Mouse (Mus musculus): ENCODE measurements around the gene Rhov. TPM values are rescaled to one million over a fixed set of nuclear protein-coding genes. Genes with fewer than 3 reads are reported as not detected.

Rhov gene
- polyA plus RNA-seq, 2 experiments, result 6.8 to 15.1 TPM

DNA sequence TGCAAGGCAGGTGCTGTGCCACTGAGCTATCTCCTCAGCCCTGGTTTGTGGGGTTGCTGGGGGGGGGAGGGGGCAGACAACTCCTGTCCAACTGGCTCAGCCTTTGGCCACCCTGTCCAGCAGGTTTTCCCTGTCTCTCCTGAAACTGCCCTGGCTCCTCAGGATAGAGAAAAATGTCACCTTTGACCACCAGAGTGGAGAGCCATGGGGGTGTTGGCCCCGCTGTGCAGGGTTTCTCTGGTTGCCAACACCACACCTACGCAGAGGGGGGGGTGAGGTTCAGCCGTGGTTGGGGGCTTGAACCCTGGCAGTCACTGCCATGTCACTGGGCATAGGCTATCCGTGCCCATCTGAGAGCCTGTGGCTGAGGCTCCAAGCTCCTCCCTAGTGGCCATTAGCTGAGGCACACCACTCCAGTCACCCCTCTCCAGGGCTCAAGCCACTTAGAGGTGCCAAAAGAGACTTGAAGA, 21.4 kb downstream of the Rhov start:
- no peaks in the 10 kb centered on the region for H3K27me3 ChIP-seq (ENCODE audit: control insufficient read depth, insufficient read depth, low read length)
- no peaks in the 10 kb centered on the region for H3K36me3 ChIP-seq (ENCODE audit: control insufficient read depth, insufficient read depth, low read length)
- TF ChIP-seq POLR2A (IDR thresholded peaks at IDR 0.05; ENCODE audit: borderline replicate concordance, extremely low read depth, insufficient read depth, insufficient read length), result no peak
- H3K27ac ChIP-seq (replicated peaks; ENCODE audit: low read depth, low read length), result no peak overlapping the region
- ATAC-seq (ENCODE audit: low FRiP score, low read depth) (no peak), DNase-seq (ENCODE audit: low spot score) (no peak)
- H3K4me2 ChIP-seq (replicated peaks; ENCODE audit: low read depth, low read length, severe bottlenecking), result no peak overlapping the region
- H3K9ac ChIP-seq (ENCODE audit: low read depth, low read length, severe bottlenecking), result no peak overlapping the region
- no peak overlapping the region for H3K4me3 ChIP-seq (replicated peaks; ENCODE audit: low read length)
- no peaks in the 10 kb centered on the region for H3K9me3 ChIP-seq (ENCODE audit: control insufficient read depth, low read length)
- WGBS, result 73% methylated on average over 4 of the region's 4 CpGs
- no peaks in the 10 kb centered on the region for H3K4me1 ChIP-seq (ENCODE audit: control insufficient read depth, insufficient read depth, low read length)

DNA sequence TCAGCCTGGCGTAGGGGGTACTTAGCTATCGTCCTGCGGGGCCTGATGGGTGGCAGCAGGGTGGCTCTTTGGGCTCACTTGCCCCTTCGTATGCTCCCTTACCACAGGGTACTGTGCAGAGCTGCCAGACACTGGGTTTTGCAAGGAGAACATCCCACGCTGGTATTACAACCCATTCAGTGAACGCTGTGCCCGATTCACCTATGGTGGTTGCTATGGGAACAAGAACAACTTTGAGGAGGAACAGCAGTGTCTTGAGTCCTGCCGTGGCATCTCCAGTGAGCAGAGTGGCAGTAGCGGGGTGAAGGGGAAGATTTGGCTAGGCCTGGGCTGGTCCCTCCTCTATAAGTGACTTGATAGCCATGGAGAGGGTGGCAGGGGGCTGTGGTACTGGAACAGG, 23.2 kb downstream of the Rhov start:
- Histone ChIP-seq H3K27ac (replicated peaks; ENCODE audit: low read depth, low read length) (no peak overlapping the region), H3K9ac (ENCODE audit: low read depth, low read length, severe bottlenecking) (no peak overlapping the region), H3K4me2 (replicated peaks; ENCODE audit: low read depth, low read length, severe bottlenecking) (no peak overlapping the region), H3K27me3 (ENCODE audit: control insufficient read depth, insufficient read depth, low read length) (no peaks in the 10 kb centered on the region), H3K4me3 (replicated peaks; ENCODE audit: low read length) (no peak overlapping the region), H3K4me1 (ENCODE audit: control insufficient read depth, insufficient read depth, low read length) (no peaks in the 10 kb centered on the region), H3K9me3 (ENCODE audit: control insufficient read depth, low read length) (no peaks in the 10 kb centered on the region), H3K36me3 (ENCODE audit: control insufficient read depth, insufficient read depth, low read length) (no peaks in the 10 kb centered on the region)
- DNase-seq (ENCODE audit: low spot score), result no peak
- WGBS, result 88% methylated on average over 9 of the region's 9 CpGs
- ATAC-seq (ENCODE audit: low FRiP score, low read depth), result no peak
- no peak for TF ChIP-seq POLR2A (IDR thresholded peaks at IDR 0.05; ENCODE audit: borderline replicate concordance, extremely low read depth, insufficient read depth, insufficient read length)

DNA sequence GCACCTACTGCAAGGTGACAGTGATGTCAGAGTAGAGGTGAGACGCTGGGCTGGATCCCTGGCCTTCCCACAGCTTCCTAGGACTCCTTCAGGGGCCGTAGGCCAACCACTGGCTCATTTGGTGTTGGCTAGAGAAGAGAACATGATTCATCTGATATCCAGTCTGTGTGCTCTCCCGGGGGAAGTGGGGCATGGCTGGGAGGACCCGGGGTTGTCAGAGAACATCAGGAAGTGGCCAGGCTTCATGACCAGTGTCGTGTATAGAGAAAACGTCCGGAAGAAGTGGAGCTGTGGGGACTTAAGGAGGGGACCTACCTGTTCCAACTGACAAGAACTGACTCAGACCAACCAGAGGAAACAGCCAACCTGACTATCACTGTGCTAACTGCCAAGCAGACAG, 25.8 kb downstream of the Rhov start:
- no peaks in the 10 kb centered on the region for H3K4me1 ChIP-seq (ENCODE audit: control insufficient read depth, insufficient read depth, low read length)
- no peak overlapping the region for H3K27ac ChIP-seq (replicated peaks; ENCODE audit: low read depth, low read length)
- H3K9ac ChIP-seq (ENCODE audit: low read depth, low read length, severe bottlenecking), result no peak overlapping the region
- WGBS, result 87% methylated on average over 7 of the region's 7 CpGs
- DNase-seq (ENCODE audit: low spot score) (no peak), ATAC-seq (ENCODE audit: low FRiP score, low read depth) (no peak)
- H3K4me3 ChIP-seq (replicated peaks; ENCODE audit: low read length), result no peak overlapping the region
- H3K27me3 ChIP-seq (ENCODE audit: control insufficient read depth, insufficient read depth, low read length), result no peaks in the 10 kb centered on the region; the same call in 1 of the 2 replicates
- no peaks in the 10 kb centered on the region for H3K9me3 ChIP-seq (ENCODE audit: control insufficient read depth, low read length)
- TF ChIP-seq POLR2A (IDR thresholded peaks at IDR 0.05; ENCODE audit: borderline replicate concordance, extremely low read depth, insufficient read depth, insufficient read length), result no peak
- H3K36me3 ChIP-seq (ENCODE audit: control insufficient read depth, insufficient read depth, low read length), result no peaks in the 10 kb centered on the region
- no peak overlapping the region for H3K4me2 ChIP-seq (replicated peaks; ENCODE audit: low read depth, low read length, severe bottlenecking)

DNA sequence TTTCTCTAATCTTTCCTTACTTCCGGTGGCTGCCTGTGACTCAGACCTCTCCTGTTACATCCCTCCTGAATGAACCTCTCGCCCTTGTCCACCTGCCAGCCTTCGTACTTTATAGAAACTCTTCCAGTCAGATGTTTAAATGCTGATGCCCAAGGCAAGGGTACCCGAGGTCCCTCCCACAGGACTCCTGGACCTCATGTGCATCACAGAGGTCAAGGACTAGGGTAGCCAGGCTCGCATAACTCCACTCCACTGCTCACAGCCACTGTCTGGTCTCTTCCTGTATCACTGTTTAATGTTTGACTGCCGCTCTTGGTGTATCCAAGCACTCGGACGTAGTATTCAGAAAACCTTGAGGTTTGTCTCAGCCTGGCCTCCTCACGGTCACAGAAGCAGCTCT, 28.5 kb downstream of the Rhov start:
- Histone ChIP-seq H3K4me1 (ENCODE audit: control insufficient read depth, insufficient read depth, low read length) (no peaks in the 10 kb centered on the region), H3K9ac (ENCODE audit: low read depth, low read length, severe bottlenecking) (no peak overlapping the region), H3K9me3 (ENCODE audit: control insufficient read depth, low read length) (no peaks in the 10 kb centered on the region), H3K4me2 (replicated peaks; ENCODE audit: low read depth, low read length, severe bottlenecking) (no peak overlapping the region), H3K27me3 (ENCODE audit: control insufficient read depth, insufficient read depth, low read length) (peaks cover 18% of the 10 kb centered on the region), H3K36me3 (ENCODE audit: control insufficient read depth, insufficient read depth, low read length) (no peaks in the 10 kb centered on the region), H3K4me3 (replicated peaks; ENCODE audit: low read length) (no peak overlapping the region), H3K27ac (replicated peaks; ENCODE audit: low read depth, low read length) (no peak overlapping the region)
- 77% methylated on average over 9 of the region's 9 CpGs for WGBS
- DNase-seq (ENCODE audit: low spot score) (no peak), ATAC-seq (ENCODE audit: low FRiP score, low read depth) (no peak)
- no peak for TF ChIP-seq POLR2A (IDR thresholded peaks at IDR 0.05; ENCODE audit: borderline replicate concordance, extremely low read depth, insufficient read depth, insufficient read length)

DNA sequence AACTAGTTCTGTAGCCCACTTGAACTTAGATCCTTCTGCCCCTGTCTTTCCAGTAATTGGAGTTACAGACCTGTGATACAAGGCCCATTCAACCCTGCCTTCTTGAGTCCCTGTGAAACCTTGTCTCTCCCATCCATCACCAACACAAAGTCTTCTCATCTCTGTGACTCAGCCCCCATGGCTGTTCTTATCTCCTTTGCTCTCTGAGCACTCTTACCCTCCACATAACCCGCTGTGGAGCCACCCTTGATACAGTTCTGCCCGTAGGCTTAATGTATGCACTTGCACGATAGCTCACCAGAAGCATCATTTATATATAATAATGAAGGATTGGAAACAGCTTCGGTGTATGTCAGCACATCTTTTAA, 30.3 kb downstream of the Rhov start:
- no peak for TF ChIP-seq POLR2A (IDR thresholded peaks at IDR 0.05; ENCODE audit: borderline replicate concordance, extremely low read depth, insufficient read depth, insufficient read length)
- peaks cover 36% of the 10 kb centered on the region for H3K27me3 ChIP-seq (ENCODE audit: control insufficient read depth, insufficient read depth, low read length)
- no peaks in the 10 kb centered on the region for H3K4me1 ChIP-seq (ENCODE audit: control insufficient read depth, insufficient read depth, low read length)
- ATAC-seq (ENCODE audit: low FRiP score, low read depth) (no peak), DNase-seq (ENCODE audit: low spot score) (no peak)
- H3K4me3 ChIP-seq (replicated peaks; ENCODE audit: low read length), result no peak overlapping the region
- no peaks in the 10 kb centered on the region for H3K36me3 ChIP-seq (ENCODE audit: control insufficient read depth, insufficient read depth, low read length)
- H3K27ac ChIP-seq (replicated peaks; ENCODE audit: low read depth, low read length), result no peak overlapping the region
- H3K9me3 ChIP-seq (ENCODE audit: control insufficient read depth, low read length), result no peaks in the 10 kb centered on the region
- WGBS, result 87% methylated on average over 4 of the region's 4 CpGs
- no peak overlapping the region for H3K9ac ChIP-seq (ENCODE audit: low read depth, low read length, severe bottlenecking)
- no peak overlapping the region for H3K4me2 ChIP-seq (replicated peaks; ENCODE audit: low read depth, low read length, severe bottlenecking)
